Mouse (Mus musculus) kidney, embryonic 16.5 days (tissue): ENCODE data around the gene Mup20. TPM values are rescaled to one million over a fixed set of nuclear protein-coding genes. Genes with fewer than 3 reads are reported as not detected.
"Not testable (repeated sequence)": the region's sequence is repeated elsewhere in the genome, so short reads cannot be mapped to it uniquely, and the experiment has no call there.

Experiments used
- ATAC-seq: fragments of 200-750 bp; cut with Nextera tagmentation; 2 replicates; pipeline ENCODE4 v1.8.0; 2017; ENCODE audit warnings: moderate TSS enrichment; ENCODE audit not compliant: low FRiP score, low TSS enrichment
- H3K27ac ChIP-seq: fragments of 300-500 bp; sonication (generic); 2 replicates; pipeline ENCODE4 v1.5.1; 2014; ENCODE audit warnings: low read length
- H3K27me3 ChIP-seq: fragments of 300-500 bp; sonication (generic); 2 replicates; pipeline ENCODE4 v1.6.1; 2014; ENCODE audit warnings: low read length, control low read depth, mixed read lengths; ENCODE audit not compliant: insufficient read depth
- H3K36me3 ChIP-seq: fragments of 300-500 bp; sonication (generic); 2 replicates; pipeline ENCODE4 v1.6.1; 2014; ENCODE audit warnings: low read length, control low read depth, mixed read lengths; ENCODE audit not compliant: insufficient read depth
- H3K4me1 ChIP-seq: fragments of 300-500 bp; sonication (generic); 2 replicates; pipeline ENCODE4 v1.6.1; 2014; ENCODE audit warnings: low read length, control low read depth, mixed read lengths; ENCODE audit not compliant: insufficient read depth
- H3K4me2 ChIP-seq: fragments of 300-500 bp; sonication (generic); replicated peaks from 2 replicates; pipeline ENCODE4 v1.6.1; 2014; ENCODE audit warnings: low read depth, low read length
- H3K4me3 ChIP-seq: fragments of 300-500 bp; sonication (generic); 2 replicates; pipeline ENCODE4 v1.5.1; 2014; ENCODE audit warnings: mild to moderate bottlenecking, low read length
- H3K9ac ChIP-seq: fragments of 300-500 bp; sonication (generic); replicated peaks from 2 replicates; pipeline ENCODE4 v1.6.1; 2014; ENCODE audit warnings: low read length
- H3K9me3 ChIP-seq: fragments of 300-500 bp; sonication (generic); 2 replicates; pipeline ENCODE4 v1.6.1; 2016; ENCODE audit warnings: low read length, control low read depth
- WGBS: fragments of 180-500 bp; shearing (Covaris S2); extraction: QIAGEN DNeasy Blood & Tissue Kit; methylation state at CpG from one replicate; pipeline ENCODE4 v1.1.7; 2014; 5-methylcytosine and 5-hydroxymethylcytosine counted together
- polyA plus RNA-seq: library from polyadenylated mRNA; unstranded; fragments of >200 nt; fragmentation: Nextera tagmentation; extraction: Ambion mirVana; gene quantifications from 2 replicates; pipeline ENCODE4 v1.2.1, GENCODE M21; 2015

Gene Mup20
- polyA plus RNA-seq, 1 experiment from 2014 or later = not detected

DNA sequence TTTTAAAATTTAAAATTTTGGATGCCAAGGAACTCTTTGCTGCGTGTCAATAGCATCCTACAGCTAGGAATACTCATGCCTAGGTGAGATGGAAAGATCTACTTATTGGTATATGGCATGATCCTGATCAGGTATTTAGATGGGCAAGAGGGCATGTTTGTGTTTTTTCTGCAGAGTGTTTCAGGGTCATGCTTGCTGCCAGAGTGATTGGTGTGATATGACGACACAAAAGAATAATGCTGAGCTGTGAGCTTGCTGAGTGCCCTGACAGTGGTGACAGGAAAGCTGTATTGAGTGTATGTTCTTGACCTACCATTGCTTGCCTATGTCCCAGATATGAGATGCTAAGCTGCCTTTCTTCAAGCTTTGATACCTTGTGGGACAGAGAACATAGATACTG lies 30.8 kb downstream of the Mup20 start:
- 74% methylated on average over 2 of the region's 2 CpGs for WGBS
- Histone ChIP-seq H3K4me3 (no peak overlapping the region), H3K9me3 (no peaks in the 10 kb centered on the region), H3K9ac (no peak overlapping the region), H3K27ac (no peak overlapping the region), H3K4me1 (no peaks in the 10 kb centered on the region), H3K27me3 (no peaks in the 10 kb centered on the region), H3K36me3 (no peaks in the 10 kb centered on the region), H3K4me2 (no peak overlapping the region)
- ATAC-seq = no peak

DNA sequence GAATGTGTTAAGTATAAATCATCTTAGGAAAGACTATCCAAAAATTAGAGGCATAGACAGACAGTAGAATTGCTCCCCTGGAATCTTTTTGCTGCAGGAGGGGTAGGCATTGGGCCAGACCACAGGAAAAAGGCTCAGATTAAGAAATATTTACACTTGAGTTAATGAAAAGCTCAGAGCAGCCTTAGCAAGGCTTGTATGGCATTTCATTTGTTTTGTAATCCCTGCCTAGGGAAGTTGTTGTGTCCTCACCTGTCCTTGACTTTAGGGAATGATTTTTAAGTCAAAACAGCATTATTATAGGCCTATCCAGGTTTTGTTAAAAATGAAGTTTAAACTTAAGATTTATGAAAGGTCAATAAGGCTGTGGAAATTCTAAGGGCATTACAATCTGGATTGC lies 33.4 kb downstream of the Mup20 start:
- not testable (repeated sequence) for H3K27me3 ChIP-seq, H3K36me3 ChIP-seq, H3K9ac ChIP-seq, H3K4me1 ChIP-seq, H3K4me2 ChIP-seq, H3K27ac ChIP-seq, H3K4me3 ChIP-seq, H3K9me3 ChIP-seq, ATAC-seq

Other genes starting within 250 kb of the Mup20 start
- not detected in 2 replicates for gene Mup5, start 218.9 kb downstream of the Mup20 start, polyA plus RNA-seq
- gene Mup3, start 33.2 kb upstream of the Mup20 start, polyA plus RNA-seq = not detected in 2 replicates
- not detected in 2 replicates for gene Mup21, start 96.7 kb upstream of the Mup20 start, polyA plus RNA-seq
- 10.8 and 12.0 TPM in 2 replicates for gene Zfp37, start 176.9 kb upstream of the Mup20 start, polyA plus RNA-seq
- 30.7 and 31.9 TPM in 2 replicates for gene Slc31a2, start 208.4 kb upstream of the Mup20 start, polyA plus RNA-seq